Mouse (Mus musculus): Measurements from ENCODE around the gene Lama5.

DNA sequence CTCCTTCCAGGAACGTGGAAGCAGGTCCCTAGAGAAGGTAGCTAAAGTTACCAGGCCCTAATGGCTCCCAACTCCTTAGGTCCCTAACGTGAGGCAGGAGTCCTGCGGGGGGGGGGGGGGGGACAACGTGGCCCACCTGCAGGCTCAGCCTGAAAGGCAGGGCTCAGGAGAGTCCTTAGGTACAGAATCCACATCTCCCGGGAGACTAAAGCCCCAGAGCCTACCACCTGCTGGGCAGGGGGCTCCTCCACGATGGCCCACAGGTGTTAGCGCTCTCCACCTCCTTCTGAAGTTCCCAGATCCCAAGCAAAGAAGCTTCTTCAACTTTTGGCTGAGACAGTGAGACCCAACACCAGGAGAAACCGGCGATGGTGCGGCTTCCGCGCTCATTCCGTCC is 1.0 kb downstream of the Lama5 start:
- TF ChIP-seq CTCF (IDR thresholded peaks at IDR 0.05) (no peak), EP300 (IDR thresholded peaks at IDR 0.05) (no peak)
